Mouse (Mus musculus) CD4-positive, CD25-positive, alpha-beta regulatory T cell, adult 4 months (primary cell): ENCODE data around the gene Arl3. TPM values are rescaled to one million over a fixed set of nuclear protein-coding genes. Genes with fewer than 3 reads are reported as not detected.

Experiments used
- ATAC-seq: one replicate; pipeline ENCODE4 v1.8.0; 2017
- polyA plus RNA-seq, 2 experiments: library from polyadenylated mRNA; unstranded; fragments of 100-300 nt; shearing (Covaris generic); gene quantifications; one replicate each; pipeline ENCODE4 v1.2.1; 2017

The Arl3 gene
- polyA plus RNA-seq, 2 experiments from 2014 or later = 29.0 to 34.9 TPM

DNA sequence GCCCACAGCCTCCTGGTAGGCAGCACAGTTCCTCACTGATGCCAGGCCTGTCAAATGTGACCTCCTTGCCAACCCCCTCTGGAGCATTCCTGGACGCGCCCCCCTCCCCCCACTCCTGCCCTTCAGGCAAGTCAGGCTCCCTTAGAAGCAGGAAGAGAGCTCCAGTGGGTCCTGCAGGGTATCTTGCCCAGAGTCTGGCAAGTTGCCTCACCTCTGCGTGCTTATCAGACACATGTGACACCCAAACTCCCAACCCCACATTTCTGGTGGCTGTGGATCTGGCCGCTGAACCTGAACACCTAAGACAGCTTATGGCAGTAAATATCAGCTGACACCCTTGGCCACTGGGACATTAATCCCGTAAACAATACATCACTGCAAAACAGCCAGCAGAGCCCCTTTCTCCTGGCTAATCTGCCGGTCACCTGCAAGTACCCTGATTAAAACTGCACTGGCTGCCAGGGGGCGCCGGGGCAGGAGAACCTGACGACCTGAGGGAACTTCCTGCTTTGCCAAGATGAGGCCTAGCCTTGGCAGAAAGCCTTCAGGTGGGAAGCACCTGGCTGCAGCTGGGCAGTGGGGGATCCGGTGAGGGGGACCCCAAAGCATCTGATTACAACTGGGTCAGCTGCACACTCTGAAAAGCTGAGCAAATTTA lies 40.8 kb downstream of the Arl3 start:
- no peak for ATAC-seq

DNA sequence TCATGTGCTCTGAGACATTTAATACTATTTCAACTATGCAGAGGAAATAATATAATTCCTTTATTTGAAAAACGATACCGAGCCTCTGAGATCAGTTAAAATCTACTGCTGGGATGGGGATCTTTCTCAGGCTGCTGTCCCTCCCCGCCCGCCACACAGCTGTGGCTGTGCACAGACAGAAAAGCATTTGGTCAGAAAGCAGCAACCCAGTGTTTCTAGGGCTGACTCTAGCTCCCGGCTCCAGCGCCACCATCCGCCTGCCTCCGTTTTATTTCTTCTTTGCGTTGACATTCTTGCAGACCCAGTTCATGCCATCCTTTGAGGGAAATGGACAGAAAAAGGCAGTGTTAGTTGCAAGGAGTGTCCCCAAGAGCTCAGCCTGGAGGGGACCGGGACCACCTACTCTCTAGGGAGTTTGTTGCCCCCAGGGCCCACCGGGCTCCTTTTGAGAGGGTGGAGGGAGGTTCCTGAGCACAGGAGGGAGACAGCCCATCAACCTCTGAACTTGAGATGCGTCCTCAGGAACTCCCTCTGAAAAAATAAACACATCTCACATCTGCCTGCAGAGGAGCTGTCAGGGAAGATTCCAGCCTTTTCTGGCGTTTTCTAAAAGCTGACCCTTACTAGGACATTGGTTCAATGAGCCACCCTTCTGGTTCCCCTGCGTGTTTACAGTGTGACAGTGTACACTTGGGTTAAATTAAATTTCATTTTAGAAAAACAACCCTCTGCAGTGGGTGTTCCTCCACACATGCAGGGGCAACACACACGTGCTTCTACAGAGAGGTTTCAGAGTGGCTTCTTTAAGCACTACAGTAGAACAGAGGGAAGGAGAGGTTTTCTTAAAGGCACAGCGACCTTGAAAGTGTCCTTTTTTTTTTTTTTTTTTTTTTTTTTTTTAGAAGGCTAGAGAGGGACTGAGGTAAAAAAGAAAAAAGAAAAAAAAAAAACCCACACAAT lies 41.6 kb downstream of the Arl3 start:
- no peak for ATAC-seq

DNA sequence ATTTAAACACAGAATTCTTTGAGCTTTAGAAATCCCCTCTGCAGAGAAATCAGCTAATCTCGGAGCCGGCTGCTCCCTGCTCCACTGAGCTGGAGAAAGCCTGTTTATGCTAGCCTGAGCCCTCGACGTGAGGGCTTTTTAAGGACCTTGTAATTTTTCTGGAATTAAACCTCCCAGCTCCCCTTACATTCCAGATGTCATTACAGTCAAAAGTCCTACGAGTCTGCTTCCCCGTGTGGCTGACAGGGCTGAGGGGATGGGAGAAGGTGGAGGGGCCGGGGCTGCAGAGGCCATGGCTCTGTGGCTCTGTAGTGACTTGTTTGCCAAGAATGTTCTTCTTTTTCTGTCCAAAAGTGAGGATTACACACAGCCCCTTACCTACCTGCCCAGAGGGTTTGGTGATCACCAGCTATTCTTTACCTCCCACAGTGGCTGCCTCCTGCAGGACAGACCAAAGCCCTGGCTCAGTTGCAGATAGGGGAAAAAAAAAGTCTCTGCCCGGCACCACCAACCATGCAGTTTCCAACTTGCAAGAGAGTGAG lies 42.5 kb downstream of the Arl3 start:
- no peak for ATAC-seq

GRCm38 (mm10) chr19:46529601-46530448 lies 43.2 kb downstream of the Arl3 start:
- ATAC-seq = no peak

- ATAC-seq = peak; percentile 50
Observed at GRCm38 (mm10) chr19:46528529-46529213, 44.3 kb downstream of the Arl3 start.

- ATAC-seq = no peak
Observed at GRCm38 (mm10) chr19:46527632-46528528, 45.1 kb downstream of the Arl3 start.

- ATAC-seq = no peak
Observed at GRCm38 (mm10) chr19:46525691-46526631, 47.0 kb downstream of the Arl3 start.

DNA sequence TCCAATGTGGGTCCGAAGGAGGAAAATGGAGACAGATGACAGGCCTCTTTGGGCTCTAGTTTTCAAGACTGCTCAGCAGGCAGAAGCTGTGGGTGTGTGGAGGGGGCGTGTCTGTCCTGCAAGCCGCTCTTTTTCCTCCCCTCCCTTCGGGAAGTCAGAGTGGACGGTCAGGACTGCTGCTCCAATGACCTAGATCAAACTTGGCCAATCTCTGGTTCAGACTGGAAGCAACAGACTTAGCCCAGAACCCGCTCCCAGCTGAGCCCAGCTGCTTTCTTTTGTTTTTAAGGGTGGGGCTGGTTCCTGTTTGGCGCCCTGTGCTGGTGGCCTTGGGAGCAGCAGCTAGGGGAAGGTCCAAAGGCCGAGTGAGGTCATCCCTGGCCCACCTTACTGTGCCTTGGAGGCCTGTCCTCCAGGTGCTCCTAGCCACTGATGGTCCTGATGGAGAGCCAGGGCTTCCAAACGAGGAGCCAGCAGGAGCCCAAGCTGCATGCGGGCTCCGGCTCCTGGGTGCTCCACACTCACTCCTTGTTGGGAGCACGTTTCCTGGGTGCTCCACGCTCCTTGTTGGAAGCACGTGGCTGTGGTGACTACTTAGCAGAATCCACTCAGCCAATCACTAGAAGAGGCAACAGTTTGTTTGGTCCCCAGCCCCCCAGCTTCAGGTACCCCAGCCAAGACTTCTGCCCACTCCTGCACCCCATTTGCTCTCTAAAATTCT lies 48.2 kb downstream of the Arl3 start:
- ATAC-seq = no peak

DNA sequence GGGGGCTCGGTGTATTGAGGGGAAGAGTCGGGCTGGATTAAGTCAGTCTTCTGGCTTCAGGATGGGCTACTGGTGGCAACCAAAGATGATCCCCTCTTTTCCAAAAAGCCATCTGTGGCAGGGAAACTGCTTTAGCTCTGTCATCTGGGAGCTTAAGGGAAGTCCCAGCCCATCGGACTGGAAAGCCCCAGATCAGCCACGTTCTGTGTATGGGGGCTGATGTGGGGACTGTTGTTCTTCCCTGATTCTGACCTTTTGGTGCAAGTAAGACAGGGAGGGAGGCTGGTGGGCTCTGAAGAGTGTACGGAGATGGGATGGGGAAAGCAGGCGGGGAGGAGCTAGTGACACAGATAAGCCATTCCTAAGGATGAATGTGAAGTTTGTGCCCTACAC lies 48.9 kb downstream of the Arl3 start:
- peak; percentile 31 for ATAC-seq

DNA sequence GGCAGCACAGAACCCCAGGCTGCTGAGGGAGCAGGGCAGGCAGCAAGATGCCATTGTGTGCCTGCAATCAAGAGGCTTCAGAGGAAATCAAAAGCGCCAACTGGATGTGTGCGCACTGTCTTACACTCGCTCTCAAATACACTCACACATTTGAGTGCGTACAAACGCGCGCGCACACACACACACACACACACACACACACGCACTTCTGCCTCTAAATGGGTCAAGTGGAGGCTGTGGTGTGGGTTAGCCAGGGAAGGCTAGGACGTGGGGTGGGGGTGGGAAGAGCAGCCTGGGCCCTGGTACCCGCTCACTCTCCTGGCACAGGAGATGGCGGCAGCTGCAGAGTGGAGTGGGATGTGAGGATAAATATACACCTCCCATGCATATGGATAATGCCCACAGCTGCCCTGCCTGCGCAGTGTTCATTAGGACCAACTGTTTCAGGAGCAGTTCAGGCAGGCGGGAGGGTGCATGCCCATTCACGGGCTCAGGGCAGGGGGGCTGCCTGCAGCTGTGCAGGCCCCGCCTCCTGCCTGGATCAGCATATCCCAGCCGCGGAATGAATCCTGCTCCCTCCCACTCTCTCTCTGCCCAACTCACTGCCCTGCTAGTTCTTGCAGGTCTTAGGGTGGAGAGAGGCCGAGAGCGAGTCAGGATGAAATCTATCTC lies 49.4 kb downstream of the Arl3 start:
- no peak for ATAC-seq

- ATAC-seq = no peak
Observed at GRCm38 (mm10) chr19:46523131-46523479, 49.9 kb downstream of the Arl3 start.

- ATAC-seq = no peak
Observed at GRCm38 (mm10) chr19:46522433-46523044, 50.5 kb downstream of the Arl3 start.

GRCm38 (mm10) chr19:46521698-46522097 lies 51.3 kb downstream of the Arl3 start:
- ATAC-seq = no peak

DNA sequence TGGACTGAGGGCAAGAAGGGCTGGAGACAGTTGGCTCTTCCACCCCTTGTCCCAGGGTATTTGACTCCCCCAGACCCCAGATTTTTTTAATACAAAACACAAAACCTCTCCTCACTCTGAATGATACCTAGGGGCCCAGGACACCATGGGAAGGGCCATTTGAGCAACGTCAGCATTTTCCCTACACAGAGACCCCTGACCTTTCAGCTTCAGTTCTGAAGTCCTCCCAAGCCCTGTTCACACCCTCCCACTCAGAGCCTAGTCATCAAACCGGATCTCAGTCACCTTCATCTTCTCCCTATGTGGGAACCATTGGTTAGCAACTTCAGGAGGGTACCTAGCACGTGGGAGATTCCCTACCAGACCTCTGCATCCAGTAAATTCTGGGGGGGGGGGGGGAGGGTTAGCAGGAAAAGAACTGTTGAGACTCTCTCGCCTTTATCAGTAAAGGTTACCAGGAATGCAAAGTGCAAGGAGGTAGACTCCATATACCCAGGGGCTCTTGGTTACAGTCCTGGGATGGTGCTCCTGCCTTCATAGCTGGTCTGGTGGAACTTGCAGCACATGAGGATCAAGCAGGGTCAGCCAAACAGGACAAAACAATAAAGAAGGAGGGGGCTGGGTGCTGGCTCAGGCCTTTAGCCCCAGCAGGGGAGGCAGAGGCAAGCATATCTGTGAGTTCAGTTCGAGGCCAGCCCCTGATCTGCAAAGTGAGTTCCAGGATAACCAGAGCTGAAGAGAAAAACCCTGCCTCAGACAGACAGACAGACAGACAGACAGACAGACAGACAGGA lies 54.0 kb downstream of the Arl3 start:
- no peak for ATAC-seq

DNA sequence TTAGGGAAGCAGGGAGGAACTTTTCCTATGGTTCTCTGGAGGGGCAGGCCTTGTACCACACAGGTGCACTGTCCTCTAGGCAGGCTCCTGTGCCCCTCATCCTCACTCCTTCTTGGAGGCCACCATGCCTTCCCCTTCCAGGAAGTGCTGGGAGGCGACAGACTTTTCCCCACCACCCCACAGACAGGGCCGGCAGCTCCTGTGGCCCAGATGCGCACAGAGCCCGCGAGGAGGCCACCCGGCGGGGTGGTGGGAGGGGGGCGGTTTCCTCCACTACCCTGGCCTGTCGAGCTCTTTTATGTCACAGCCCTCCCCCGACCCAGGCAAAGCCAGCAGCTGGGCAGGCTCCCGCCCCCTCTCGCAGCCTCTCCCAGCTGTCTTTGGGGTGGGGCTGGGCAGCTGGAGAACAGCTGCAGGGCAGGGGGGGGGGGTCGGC lies 54.6 kb downstream of the Arl3 start:
- ATAC-seq = peak; percentile 71

DNA sequence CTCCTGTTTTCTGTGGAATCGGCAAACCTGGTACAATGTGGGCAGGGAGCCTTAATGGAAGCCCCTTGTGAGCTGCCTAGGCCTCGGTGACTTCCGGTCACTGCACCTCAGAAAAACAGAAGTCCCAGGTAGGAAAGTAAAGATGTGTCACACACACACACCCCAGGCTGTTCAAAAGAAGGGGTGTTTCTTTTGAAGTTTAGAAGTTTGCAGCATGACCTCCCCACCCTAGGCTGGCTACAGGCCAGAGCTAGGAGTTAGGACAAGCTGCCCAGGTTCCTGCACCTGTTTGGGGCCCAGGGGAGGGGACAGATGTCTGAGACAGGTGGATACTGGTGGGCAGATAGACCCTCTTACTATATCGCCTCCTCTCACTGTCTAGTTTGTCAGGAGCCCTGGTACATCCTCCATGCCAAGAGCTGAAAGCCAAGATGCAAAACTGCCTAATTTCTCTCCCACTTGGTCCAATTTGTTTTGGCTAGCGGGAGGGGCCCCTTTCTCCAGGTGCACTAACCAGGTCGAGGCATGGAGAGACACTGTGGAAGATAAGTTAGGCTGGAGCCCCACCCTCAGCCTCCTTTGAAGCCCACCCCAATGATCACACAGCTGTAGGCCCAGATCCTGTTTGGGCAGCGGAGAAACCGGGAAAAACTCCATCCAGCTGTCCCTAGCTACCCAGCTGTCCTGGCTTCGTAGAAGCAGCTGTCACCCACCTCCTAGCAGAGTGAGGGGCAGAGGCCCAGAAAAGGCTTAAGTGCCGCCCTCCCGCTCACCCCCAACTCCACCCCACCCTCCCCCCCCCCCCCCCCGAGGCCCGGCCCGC lies 55.3 kb downstream of the Arl3 start:
- no peak for ATAC-seq
